Mouse (Mus musculus) lung, postnatal 0 days (tissue): ENCODE results near the gene Phpt1. TPM values are rescaled to one million over a fixed set of nuclear protein-coding genes. Genes with fewer than 3 reads are reported as not detected.

ENCODE experiments used
- ATAC-seq: fragments of 200-750 bp; cut with Nextera tagmentation; 2 replicates; pipeline ENCODE4 v1.8.0; 2017; ENCODE audit warnings: moderate library complexity
- DNase-seq: peaks from one replicate; pipeline ENCODE4 v3.0.0-alpha.2; 2016; ENCODE audit warnings: low spot score
- H3K27ac ChIP-seq: fragments of 300-500 bp; sonication (generic); 2 replicates; pipeline ENCODE4 v1.5.1; 2014; ENCODE audit warnings: antibody characterized with exemption, mild to moderate bottlenecking, low read length, mixed read lengths
- H3K27me3 ChIP-seq: fragments of 300-500 bp; sonication (generic); replicated peaks from 2 replicates; pipeline ENCODE4 v1.6.1; 2014; ENCODE audit warnings: low read length, mixed read lengths; ENCODE audit not compliant: insufficient read depth
- H3K36me3 ChIP-seq: fragments of 300-500 bp; sonication (generic); 2 replicates; pipeline ENCODE4 v1.6.1; 2014; ENCODE audit warnings: low read length, mixed read lengths; ENCODE audit not compliant: insufficient read depth
- H3K4me1 ChIP-seq: fragments of 300-500 bp; sonication (generic); 2 replicates; pipeline ENCODE4 v1.6.1; 2014; ENCODE audit warnings: antibody characterized with exemption, low read depth, low read length, mixed read lengths; ENCODE audit not compliant: insufficient read depth
- H3K4me2 ChIP-seq: fragments of 300-500 bp; sonication (generic); replicated peaks from 2 replicates; pipeline ENCODE4 v1.6.1; 2014; ENCODE audit warnings: low read depth, mild to moderate bottlenecking, low read length, moderate library complexity, mixed read lengths
- H3K4me3 ChIP-seq: fragments of 300-500 bp; sonication (generic); 2 replicates; pipeline ENCODE4 v1.5.1; 2014; ENCODE audit warnings: low read depth, low read length
- H3K9ac ChIP-seq: fragments of 300-500 bp; sonication (generic); replicated peaks from 2 replicates; pipeline ENCODE4 v1.6.1; 2014; ENCODE audit warnings: low read depth, mild to moderate bottlenecking
- H3K9me3 ChIP-seq: fragments of 300-500 bp; sonication (generic); 2 replicates; pipeline ENCODE4 v1.6.1; 2016; ENCODE audit warnings: low read length, mixed read lengths
- CTCF ChIP-seq: IDR thresholded peaks from 2 replicates; pipeline ENCODE4 v1.5.1; 2016; ENCODE audit warnings: antibody characterized with exemption, mild to moderate bottlenecking
- EP300 ChIP-seq: IDR thresholded peaks from 2 replicates; pipeline ENCODE4 v1.6.1; 2016; ENCODE audit warnings: antibody characterized with exemption, mild to moderate bottlenecking, control low read depth
- WGBS: fragments of 180-500 bp; shearing (Covaris S2); extraction: QIAGEN DNeasy Blood & Tissue Kit; methylation state at CpG from one replicate; pipeline ENCODE4 v1.1.7; 2014; 5-methylcytosine and 5-hydroxymethylcytosine counted together
- polyA plus RNA-seq: library from polyadenylated mRNA; unstranded; fragments of >200 nt; fragmentation: Nextera tagmentation; extraction: Ambion mirVana; gene quantifications from 2 replicates; pipeline ENCODE4 v1.2.1, GENCODE M21; 2015

The Phpt1 gene
- polyA plus RNA-seq, 1 experiment from 2014 or later: 103 TPM

DNA sequence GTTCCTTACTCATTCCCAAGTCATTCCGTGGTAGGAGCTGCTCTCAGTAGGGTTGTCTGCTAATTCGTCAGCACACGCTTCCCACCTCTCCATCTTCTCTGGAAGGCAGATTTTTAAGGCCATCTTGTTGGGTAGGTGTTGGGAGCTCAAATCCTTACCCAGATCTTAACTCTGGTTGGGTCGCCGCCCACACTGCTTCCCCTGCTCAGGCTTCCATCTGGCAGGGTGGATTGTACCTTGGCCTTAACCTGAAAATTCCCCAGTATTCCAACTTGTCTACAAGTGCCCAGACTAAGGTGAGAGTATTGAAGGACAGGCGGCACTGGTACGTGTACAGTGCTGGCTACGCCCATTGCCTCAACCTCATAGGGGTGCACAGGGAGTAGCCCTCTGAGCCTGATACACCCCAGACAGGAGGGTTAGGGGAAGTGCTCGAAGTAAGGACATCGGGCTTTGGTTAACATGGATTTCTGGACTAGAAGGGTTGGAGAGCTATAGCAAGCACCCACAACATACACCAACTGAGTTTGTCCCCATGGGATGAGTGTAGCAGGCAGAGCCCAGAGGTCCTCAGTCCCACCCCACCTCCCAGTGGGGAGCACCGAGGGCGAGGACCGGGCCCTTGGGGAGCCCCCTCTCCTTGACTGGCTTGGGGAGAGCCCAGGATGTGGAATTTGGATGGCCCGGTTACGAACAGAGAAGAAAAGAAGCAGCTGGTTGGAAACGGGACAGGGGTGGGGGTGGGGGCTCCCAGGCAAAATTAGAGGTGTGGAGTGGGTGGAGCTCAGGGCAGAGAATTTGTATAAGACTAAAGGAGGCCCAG is 1.2 kb upstream of the Phpt1 start:
- H3K27ac ChIP-seq: no peak overlapping the region
- ATAC-seq (no peak), DNase-seq (no peak)
- H3K4me2 ChIP-seq: no peak overlapping the region
- 72% methylated on average over 16 of the region's 16 CpGs for WGBS
- TF ChIP-seq CTCF: no peak
- TF ChIP-seq EP300: no peak
- no peak overlapping the region for H3K4me3 ChIP-seq
- no peaks in the 10 kb centered on the region for H3K36me3 ChIP-seq
- H3K27me3 ChIP-seq: peaks cover 53% of the 10 kb centered on the region
- H3K4me1 ChIP-seq: peaks cover 26% of the 10 kb centered on the region
- H3K9me3 ChIP-seq: no peaks in the 10 kb centered on the region
- H3K9ac ChIP-seq: no peak overlapping the region

DNA sequence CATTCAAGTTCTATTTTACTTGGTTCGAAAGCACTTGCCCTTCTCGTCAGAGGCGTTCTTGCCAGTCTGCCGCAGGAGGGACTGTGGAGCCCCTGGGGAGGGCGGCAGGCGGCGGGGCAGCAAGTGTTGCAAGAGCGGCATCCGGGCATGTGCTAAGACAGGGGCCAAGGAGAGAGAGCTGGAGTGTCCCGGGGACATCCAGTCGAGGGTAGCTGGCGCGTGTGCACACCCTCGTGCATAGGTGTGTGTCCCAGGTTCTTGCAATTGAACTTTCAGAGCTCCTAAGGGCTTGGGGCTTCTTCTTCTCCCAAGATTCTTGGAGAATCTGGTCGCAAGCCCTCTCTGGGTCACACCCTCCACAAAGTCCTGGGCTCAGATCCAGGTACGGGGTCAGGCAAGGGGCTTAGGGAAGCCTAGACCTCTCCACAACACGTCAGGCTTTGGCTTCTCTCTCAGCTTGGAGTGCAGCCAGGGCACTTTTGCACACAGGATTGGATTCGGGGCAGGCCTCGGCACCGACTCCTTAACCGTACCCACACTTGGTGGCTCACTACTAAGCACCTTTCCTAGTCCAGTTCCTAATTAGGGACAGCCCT is 506 bp upstream of the Phpt1 start:
- peak; percentile 72 for DNase-seq
- 7% methylated on average over 21 of the region's 21 CpGs for WGBS
- H3K4me1 ChIP-seq: peaks cover 23% of the 10 kb centered on the region

DNA sequence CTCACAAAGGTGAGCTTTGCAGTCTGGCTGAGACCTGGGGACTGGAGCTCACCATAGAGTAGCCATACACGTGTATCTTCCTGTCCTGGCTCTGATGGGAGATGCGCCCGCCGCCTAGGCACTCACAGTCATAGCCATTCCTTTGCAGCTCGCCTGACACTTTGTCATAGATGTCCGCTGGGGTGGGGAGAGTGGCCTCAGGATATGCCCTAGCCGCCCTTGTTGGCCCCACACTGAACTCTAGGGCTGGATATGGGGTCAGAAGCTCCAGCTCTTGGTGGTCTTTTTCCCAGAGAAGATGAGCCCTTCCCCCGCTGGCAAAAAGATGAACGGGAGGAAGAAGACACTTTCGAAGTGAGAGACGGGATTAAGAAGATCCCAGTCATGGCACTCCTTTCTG is 888 bp downstream of the Phpt1 start:
- no peaks in the 10 kb centered on the region for H3K9me3 ChIP-seq
- TF ChIP-seq CTCF: no peak
- no peak for TF ChIP-seq EP300
- H3K36me3 ChIP-seq: no peaks in the 10 kb centered on the region
- H3K4me3 ChIP-seq: peak overlapping the region; percentile 46
- H3K27ac ChIP-seq: peak overlapping the region; percentile 87; the same call in 1 of the 2 replicates
- H3K4me1 ChIP-seq: peaks cover 17% of the 10 kb centered on the region
- H3K9ac ChIP-seq: peak overlapping the region; percentile 46
- H3K27me3 ChIP-seq: peaks cover 32% of the 10 kb centered on the region
- WGBS: 17% methylated on average over 11 of the region's 11 CpGs
- no peak for DNase-seq
- peak overlapping the region; percentile 81 for H3K4me2 ChIP-seq
- ATAC-seq: no peak

More for the DNA sequence above, 506 bp upstream of the Phpt1 start:
- peak; percentile 27 for ATAC-seq
- peaks cover 46% of the 10 kb centered on the region for H3K27me3 ChIP-seq
- H3K27ac ChIP-seq: peak overlapping the region; percentile 87; the same call in 1 of the 2 replicates
- peak overlapping the region; percentile 46 for H3K4me3 ChIP-seq
- H3K4me2 ChIP-seq: peak overlapping the region; percentile 81
- no peaks in the 10 kb centered on the region for H3K36me3 ChIP-seq
- no peak for TF ChIP-seq EP300
- no peak for TF ChIP-seq CTCF
- no peaks in the 10 kb centered on the region for H3K9me3 ChIP-seq
- peak overlapping the region; percentile 23; the same call in 1 of the 2 replicates for H3K9ac ChIP-seq

DNA sequence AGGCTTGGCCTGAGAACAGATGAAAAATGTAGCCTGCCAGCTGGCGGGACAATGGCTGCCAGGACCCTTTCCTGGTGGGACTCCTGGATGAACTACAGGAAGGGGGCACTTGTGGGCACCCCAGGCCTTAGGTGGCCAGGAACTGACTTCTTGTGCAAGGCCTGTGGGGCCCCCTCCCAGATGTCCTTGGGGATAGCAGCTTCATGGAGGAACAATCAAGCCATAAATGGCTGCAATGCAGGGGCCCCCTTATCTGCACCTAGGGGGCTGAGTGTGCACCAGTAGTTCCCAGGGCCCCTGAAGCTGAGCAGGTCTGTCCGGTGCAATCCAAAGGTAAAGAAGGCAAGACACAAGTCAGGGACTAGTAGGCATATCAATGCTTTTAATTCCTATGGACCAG is 2.0 kb downstream of the Phpt1 start:
- Histone ChIP-seq H3K27me3 (peaks cover 22% of the 10 kb centered on the region), H3K4me2 (no peak overlapping the region), H3K4me3 (no peak overlapping the region), H3K9me3 (no peaks in the 10 kb centered on the region), H3K4me1 (peaks cover 12% of the 10 kb centered on the region), H3K9ac (no peak overlapping the region), H3K36me3 (no peaks in the 10 kb centered on the region), H3K27ac (no peak overlapping the region)
- WGBS: 94% methylated on average over 2 of the region's 2 CpGs
- ATAC-seq: no peak
- TF ChIP-seq EP300: no peak
- DNase-seq: no peak

DNA sequence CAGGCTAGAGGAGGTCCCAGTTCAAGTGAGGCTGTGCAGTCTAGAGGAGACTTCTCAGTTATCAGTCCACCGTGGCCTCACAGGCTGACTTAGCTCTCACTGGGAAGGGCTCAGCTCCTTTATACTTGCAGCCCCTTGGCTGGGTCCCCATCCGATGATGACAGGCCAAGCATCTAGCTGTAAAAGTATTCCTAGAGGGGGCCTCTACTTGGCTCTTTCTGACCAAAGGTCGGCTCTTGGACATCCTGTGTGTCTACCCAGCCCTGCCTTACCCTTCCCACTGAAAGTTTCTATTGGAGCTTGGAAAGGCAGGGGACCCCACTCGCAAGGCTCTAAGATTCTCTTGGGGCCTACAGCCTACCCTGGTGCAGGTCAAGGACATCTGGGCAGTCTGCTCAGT is 3.8 kb downstream of the Phpt1 start:
- TF ChIP-seq EP300: no peak
- TF ChIP-seq CTCF: no peak
- H3K4me3 ChIP-seq: no peak overlapping the region
- no peaks in the 10 kb centered on the region for H3K36me3 ChIP-seq
- H3K27me3 ChIP-seq: peaks cover 3% of the 10 kb centered on the region; the same call in 1 of the 2 replicates
- no peak overlapping the region for H3K27ac ChIP-seq
- H3K9ac ChIP-seq: no peak overlapping the region
- H3K4me2 ChIP-seq: no peak overlapping the region
- no peaks in the 10 kb centered on the region for H3K9me3 ChIP-seq
- peaks cover 3% of the 10 kb centered on the region; the same call in 1 of the 2 replicates for H3K4me1 ChIP-seq
- ATAC-seq (no peak), DNase-seq (no peak)
- 85% methylated on average over 4 of the region's 4 CpGs for WGBS

DNA sequence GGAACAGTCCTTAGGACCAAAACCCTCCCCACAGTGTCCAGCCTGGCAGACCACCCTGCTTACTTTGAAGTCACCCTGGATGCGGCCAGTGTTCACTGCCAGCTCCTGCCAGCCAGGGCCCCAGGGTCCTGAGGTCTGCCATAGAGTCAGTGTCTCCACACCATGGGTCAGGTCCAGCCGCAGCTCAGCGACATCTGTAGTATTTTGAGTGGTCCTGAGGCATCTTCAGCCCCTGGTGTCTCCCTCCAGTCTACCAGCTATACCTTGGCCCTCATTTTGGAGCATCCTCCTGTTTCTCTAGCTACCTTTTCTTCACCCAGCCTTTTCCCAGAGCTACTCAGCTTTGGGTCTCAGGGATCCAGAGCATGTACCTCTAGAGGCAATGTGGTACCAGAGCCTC is 5.7 kb downstream of the Phpt1 start:
- no peak overlapping the region for H3K4me3 ChIP-seq
- TF ChIP-seq EP300 (no peak), CTCF (no peak)
- H3K27me3 ChIP-seq: no peaks in the 10 kb centered on the region
- ATAC-seq (no peak), DNase-seq (no peak)
- H3K4me1 ChIP-seq: no peaks in the 10 kb centered on the region
- H3K27ac ChIP-seq: no peak overlapping the region
- 87% methylated on average over 3 of the region's 3 CpGs for WGBS
- no peak overlapping the region for H3K4me2 ChIP-seq
- no peak overlapping the region for H3K9ac ChIP-seq
- no peaks in the 10 kb centered on the region for H3K9me3 ChIP-seq
- H3K36me3 ChIP-seq: no peaks in the 10 kb centered on the region
